28 mouse cellular contexts compared by ENCODE assay signal in the genomic region with DNA sequence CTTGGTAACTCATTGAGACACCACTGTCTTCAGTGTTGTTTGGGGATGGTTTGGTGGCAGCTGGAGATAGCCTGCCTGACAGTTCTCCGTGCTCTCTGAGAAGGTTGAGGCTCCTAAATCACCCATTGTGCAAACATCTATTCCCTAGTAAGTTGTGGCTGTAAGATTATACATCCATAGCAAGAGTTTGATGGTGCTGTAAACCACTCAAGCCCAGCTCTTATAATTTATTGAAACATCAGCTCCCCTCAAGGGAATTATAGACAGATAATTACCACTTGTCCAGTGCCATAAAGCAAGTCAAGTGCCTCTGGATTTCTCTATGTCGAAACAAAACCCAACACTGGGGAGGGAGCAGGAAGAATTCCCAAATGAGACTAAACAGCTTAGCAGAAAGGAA.
A peak's percentile ranks its signal among the peaks of the same experiment; 100 is the strongest.
DNase-seq lines count a peak whose midpoint lies in the region; ATAC-seq and TF ChIP-seq lines count a peak whose summit lies in the region.
"Had no signal": no experiment of that assay in that cellular context is flagged by ENCODE, and none has a peak within 500 bp of the region (broad histone marks: within the 10 kb centered on the region; RNA-seq: fewer than 3 reads in every experiment).

No protein-coding gene starts in this region.

- H3K9me3 ChIP-seq in kidney, embryonic 15.5 days (replicated peaks) = no peaks in the 10 kb centered on the region
- H3K9me3 ChIP-seq in neural tube, embryonic 13.5 days = no peaks in the 10 kb centered on the region
- H3K9me3 ChIP-seq in neural tube, embryonic 14.5 days (ENCODE audit: control insufficient read depth, low read length) = no peaks in the 10 kb centered on the region
- H3K9me3 ChIP-seq: embryonic facial prominence, embryonic 12.5 days; embryonic facial prominence, embryonic 15.5 days; heart, embryonic 12.5 days; heart, embryonic 15.5 days; hindbrain, embryonic 10.5 days; hindbrain, embryonic 13.5 days had no signal

- peaks cover 29% of the 10 kb centered on the region for H3K4me1 ChIP-seq in kidney, embryonic 15.5 days
- H3K4me1 ChIP-seq in neural tube, embryonic 13.5 days (replicated peaks) = peaks cover 10% of the 10 kb centered on the region
- no peaks in the 10 kb centered on the region for H3K4me1 ChIP-seq in neural tube, embryonic 14.5 days (ENCODE audit: control insufficient read depth, insufficient read depth, low read length)
- H3K4me1 ChIP-seq: embryonic facial prominence, embryonic 12.5 days; embryonic facial prominence, embryonic 15.5 days; hindbrain, embryonic 13.5 days had no signal

- no peak for TF ChIP-seq CTCF in layer of hippocampus, adult 2 months (conservative IDR thresholded peaks at IDR 0.05)

- H3K36me3 ChIP-seq in kidney, embryonic 15.5 days = no peaks in the 10 kb centered on the region
- H3K36me3 ChIP-seq in neural tube, embryonic 13.5 days = no peaks in the 10 kb centered on the region
- H3K36me3 ChIP-seq in neural tube, embryonic 14.5 days (ENCODE audit: control insufficient read depth, insufficient read depth, low read length) = no peaks in the 10 kb centered on the region
- H3K36me3 ChIP-seq: embryonic facial prominence, embryonic 12.5 days; embryonic facial prominence, embryonic 15.5 days; G1E; heart, embryonic 12.5 days; heart, embryonic 15.5 days; hindbrain, embryonic 10.5 days; hindbrain, embryonic 13.5 days had no signal

- H3K27me3 ChIP-seq in kidney, embryonic 15.5 days = 0 out of 2 replicates have a peak, but pooled peaks cover 4% of the 10 kb centered on the region
- no peaks in the 10 kb centered on the region for H3K27me3 ChIP-seq in neural tube, embryonic 13.5 days
- H3K27me3 ChIP-seq in neural tube, embryonic 14.5 days (ENCODE audit: control insufficient read depth, insufficient read depth, low read length) = no peaks in the 10 kb centered on the region
- H3K27me3 ChIP-seq: CH12.LX; embryonic facial prominence, embryonic 12.5 days; embryonic facial prominence, embryonic 15.5 days; heart, embryonic 15.5 days; hindbrain, embryonic 13.5 days; Patski had no signal

- H3K4me2 ChIP-seq in kidney, embryonic 15.5 days = no peak overlapping the region
- H3K4me2 ChIP-seq in neural tube, embryonic 13.5 days = no peak overlapping the region
- H3K4me2 ChIP-seq in neural tube, embryonic 14.5 days (ENCODE audit: low read depth, low read length) = no peak overlapping the region
- H3K4me2 ChIP-seq: embryonic facial prominence, embryonic 12.5 days; embryonic facial prominence, embryonic 15.5 days; heart, embryonic 12.5 days; heart, embryonic 15.5 days; hindbrain, embryonic 13.5 days had no signal

- no peak overlapping the region for H3K4me3 ChIP-seq in kidney, embryonic 15.5 days (replicated peaks)
- no peak overlapping the region for H3K4me3 ChIP-seq in layer of hippocampus, adult 2 months
- H3K4me3 ChIP-seq in neural tube, embryonic 13.5 days = no peak overlapping the region
- no peak overlapping the region for H3K4me3 ChIP-seq in neural tube, embryonic 14.5 days (ENCODE audit: low read depth, low read length)
- H3K4me3 ChIP-seq: embryonic facial prominence, embryonic 12.5 days; embryonic facial prominence, embryonic 15.5 days; heart, embryonic 12.5 days; heart, embryonic 15.5 days; hindbrain, embryonic 10.5 days; hindbrain, embryonic 13.5 days had no signal

- 21% methylated on average over 2 of the region's 2 CpGs for WGBS in kidney, embryonic 15.5 days
- WGBS in neural tube, embryonic 13.5 days = 21% methylated on average over 2 of the region's 2 CpGs
- WGBS in neural tube, embryonic 14.5 days = 18% methylated on average over 2 of the region's 2 CpGs

- ATAC-seq in kidney, embryonic 15.5 days (replicated peaks; ENCODE audit: low FRiP score) = peak; percentile 37; the same call in 1 of the 2 replicates
- ATAC-seq in neural tube, embryonic 13.5 days (ENCODE audit: low read depth) = peak; percentile 76; the same call in 1 of the 2 replicates
- peak; percentile 46 for ATAC-seq in neural tube, embryonic 14.5 days (ENCODE audit: low read depth)
- ATAC-seq: forebrain, embryonic 14.5 days; Patski had no signal

- DNase-seq in kidney, postnatal 14 days = no peak
- DNase-seq in layer of hippocampus, adult 2 months (ENCODE audit: low spot score in 2 of 2) = no peak
- DNase-seq in layer of hippocampus, postnatal 10 days (ENCODE audit: low spot score in 2 of 2) = no peak
- DNase-seq in neural tube, embryonic 10.5 days (ENCODE audit: extremely low spot score, low spot score) = no peak
- DNase-seq: adrenal gland, postnatal 10 days; adrenal gland, postnatal 36 days; B cell, adult 2 months; cerebellum, adult 18-20 months; cerebellum, adult 9-10 months; cerebellum, postnatal 14 days; forebrain, postnatal 0 days; gastrocnemius, postnatal 25 days; heart, adult 18-20 months; heart, postnatal 10 days; heart, postnatal 36 days had no signal

- H3K9ac ChIP-seq in kidney, embryonic 15.5 days = no peak overlapping the region
- no peak overlapping the region for H3K9ac ChIP-seq in neural tube, embryonic 13.5 days
- no peak overlapping the region for H3K9ac ChIP-seq in neural tube, embryonic 14.5 days (replicated peaks; ENCODE audit: low read depth, low read length)
- H3K9ac ChIP-seq: embryonic facial prominence, embryonic 12.5 days; embryonic facial prominence, embryonic 15.5 days; forebrain, postnatal 0 days; heart, embryonic 12.5 days; heart, embryonic 15.5 days; hindbrain, embryonic 13.5 days had no signal

- H3K27ac ChIP-seq in kidney, embryonic 15.5 days = no peak overlapping the region
- peak overlapping the region; percentile 40 for H3K27ac ChIP-seq in layer of hippocampus, adult 2 months
- H3K27ac ChIP-seq in neural tube, embryonic 13.5 days (replicated peaks) = no peak overlapping the region
- H3K27ac ChIP-seq in neural tube, embryonic 14.5 days (ENCODE audit: low read depth, low read length) = no peak overlapping the region
- H3K27ac ChIP-seq: embryonic facial prominence, embryonic 12.5 days; embryonic facial prominence, embryonic 15.5 days; heart, embryonic 15.5 days; hindbrain, embryonic 10.5 days; hindbrain, embryonic 13.5 days had no signal
